Mouse (Mus musculus): ENCODE measurements at regions not wholly inside any gene's neighbourhood (a gene's known extent, or its start where the extent isn't known, plus 50 kb on each side); places are given as distances from the start of the nearest gene placed in this dataset.
A peak's percentile ranks its signal among the peaks of the same experiment; 100 is the strongest.

DNA sequence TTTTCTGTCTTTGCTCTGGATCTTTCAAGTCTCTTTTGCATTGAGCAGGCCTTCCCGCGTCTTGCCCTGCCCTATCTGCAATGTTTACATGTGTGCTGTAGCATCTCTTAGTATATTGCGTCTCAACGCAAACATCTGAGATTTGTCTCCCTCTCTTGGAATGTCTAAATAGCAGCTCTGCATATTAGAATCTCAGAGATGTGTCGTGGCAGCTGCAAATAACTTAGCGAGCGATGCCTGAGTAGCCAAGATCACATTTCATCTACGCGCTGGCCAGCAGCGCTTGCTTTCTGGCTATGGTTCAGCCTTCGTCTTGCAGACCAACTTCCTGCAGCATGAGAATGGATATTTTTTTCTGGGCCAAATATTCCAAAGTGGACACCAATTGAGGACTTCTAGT is 72.3 kb upstream of the Lyplal1 start:
- Histone ChIP-seq H3K9ac (replicated peaks) (no peak overlapping the region), H3K27ac (no peak overlapping the region), H3K27me3 (no peaks in the 10 kb centered on the region), H3K4me3 (replicated peaks) (no peak overlapping the region), H3K4me2 (replicated peaks) (no peak overlapping the region), H3K4me1 (replicated peaks) (peaks cover 7% of the 10 kb centered on the region; the same call in 1 of the 2 replicates), H3K36me3 (no peaks in the 10 kb centered on the region), H3K9me3 (no peaks in the 10 kb centered on the region)
- ATAC-seq, result no peak
- 88% methylated on average over 11 of the region's 11 CpGs for WGBS

DNA sequence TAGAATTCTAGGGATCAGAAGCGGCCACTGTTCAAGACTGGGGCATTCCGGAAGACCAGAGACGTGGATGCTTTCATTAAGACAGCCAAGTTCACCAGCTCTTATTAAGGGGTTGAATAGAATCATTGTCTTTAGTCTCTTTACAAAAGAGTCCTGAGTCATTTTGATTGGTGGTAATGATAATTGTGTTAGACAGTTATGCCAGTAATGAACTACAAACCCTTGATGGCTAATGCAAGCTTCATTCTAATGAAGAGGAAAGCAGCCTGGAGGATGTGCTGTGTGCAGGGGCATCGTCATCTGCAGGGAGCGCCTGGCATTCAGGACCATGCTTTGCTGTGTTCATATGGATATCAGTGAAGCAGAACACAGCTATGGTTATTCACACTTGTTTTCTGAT is 70.3 kb upstream of the Lyplal1 start:
- ATAC-seq, result no peak
- peaks cover 17% of the 10 kb centered on the region for H3K4me1 ChIP-seq (replicated peaks)

DNA sequence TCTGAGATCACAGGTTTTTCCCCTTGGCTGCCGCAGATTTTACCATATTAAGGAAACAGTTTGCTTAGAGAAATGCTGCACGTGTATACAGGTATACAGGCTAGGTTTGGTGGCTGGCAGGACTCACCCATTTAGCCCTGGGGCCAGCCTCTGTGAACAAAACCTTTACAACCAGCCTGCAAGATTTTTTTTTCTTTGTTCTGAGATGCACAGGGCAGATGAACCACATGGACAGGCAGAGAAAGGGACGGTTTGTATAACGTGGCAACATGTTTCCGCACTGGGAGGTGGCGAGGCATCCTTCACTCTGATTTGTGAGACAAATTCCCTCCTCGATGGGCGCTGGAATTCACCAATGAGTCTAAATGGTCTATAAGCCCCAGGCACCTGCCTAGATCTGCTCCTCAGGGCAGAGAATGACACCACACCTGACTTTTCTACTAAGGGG is 66.1 kb upstream of the Lyplal1 start:
- no peaks in the 10 kb centered on the region for H3K27me3 ChIP-seq
- peak overlapping the region; percentile 40; the same call in 1 of the 2 replicates for H3K4me2 ChIP-seq (replicated peaks)
- peak; percentile 41; the same call in 1 of the 2 replicates for ATAC-seq
- WGBS, result 76% methylated on average over 8 of the region's 8 CpGs
- H3K9me3 ChIP-seq, result no peaks in the 10 kb centered on the region
- no peak overlapping the region for H3K27ac ChIP-seq
- H3K9ac ChIP-seq (replicated peaks), result no peak overlapping the region
- H3K4me3 ChIP-seq (replicated peaks), result no peak overlapping the region
- peaks cover 26% of the 10 kb centered on the region for H3K4me1 ChIP-seq (replicated peaks)
- no peaks in the 10 kb centered on the region for H3K36me3 ChIP-seq

More for the DNA sequence above, 70.3 kb upstream of the Lyplal1 start:
- H3K36me3 ChIP-seq, result no peaks in the 10 kb centered on the region
- H3K4me2 ChIP-seq (replicated peaks), result no peak overlapping the region
- no peak overlapping the region for H3K27ac ChIP-seq
- 63% methylated on average over 5 of the region's 5 CpGs for WGBS
- H3K4me3 ChIP-seq (replicated peaks), result no peak overlapping the region
- H3K9me3 ChIP-seq, result no peaks in the 10 kb centered on the region
- H3K27me3 ChIP-seq, result no peaks in the 10 kb centered on the region
- no peak overlapping the region for H3K9ac ChIP-seq (replicated peaks)

DNA sequence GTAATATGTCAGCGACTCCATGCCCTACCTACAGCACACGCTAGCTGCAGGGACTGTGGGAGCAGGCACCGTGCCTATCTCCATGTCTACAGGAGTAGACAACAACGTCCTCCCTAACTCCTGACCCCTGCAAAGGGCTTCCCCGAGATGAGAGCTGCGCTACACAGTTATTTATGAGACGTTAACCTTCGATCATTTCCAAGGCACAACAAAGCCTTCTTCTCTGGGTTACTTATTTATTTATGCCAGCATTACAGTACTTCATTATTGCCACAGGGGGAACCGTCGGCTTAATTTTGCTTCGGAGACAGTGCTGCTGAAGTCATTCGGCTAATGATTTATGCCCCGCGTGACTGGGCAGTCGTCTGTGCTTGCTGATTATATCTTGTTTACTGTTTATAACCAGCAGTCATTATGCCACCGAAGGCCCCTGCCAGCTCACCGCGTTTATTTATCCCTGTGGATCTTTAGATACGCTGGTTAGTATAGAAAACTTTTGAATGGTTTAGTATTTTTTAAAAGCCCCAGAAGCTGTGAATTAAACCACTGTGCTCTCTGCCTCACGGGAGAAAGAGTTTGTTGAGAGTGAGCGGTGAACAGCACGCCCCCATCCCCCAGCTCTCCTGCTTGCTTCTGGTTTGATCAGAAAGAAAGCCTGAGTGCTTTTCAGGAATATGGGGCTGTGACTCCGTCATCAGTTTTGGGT is 65.5 kb upstream of the Lyplal1 start:
- no peaks in the 10 kb centered on the region for H3K36me3 ChIP-seq
- no peak overlapping the region for H3K27ac ChIP-seq
- no peak overlapping the region for H3K9ac ChIP-seq (replicated peaks)
- H3K9me3 ChIP-seq, result no peaks in the 10 kb centered on the region
- no peaks in the 10 kb centered on the region for H3K27me3 ChIP-seq
- H3K4me1 ChIP-seq (replicated peaks), result peaks cover 25% of the 10 kb centered on the region
- 0 out of 2 replicates have a peak overlapping the region, but pooled peaks have one; percentile 3 for H3K4me3 ChIP-seq (replicated peaks)
- peak overlapping the region; percentile 40 for H3K4me2 ChIP-seq (replicated peaks)
- ATAC-seq, result peak; percentile 80
- 47% methylated on average over 23 of the region's 23 CpGs for WGBS

DNA sequence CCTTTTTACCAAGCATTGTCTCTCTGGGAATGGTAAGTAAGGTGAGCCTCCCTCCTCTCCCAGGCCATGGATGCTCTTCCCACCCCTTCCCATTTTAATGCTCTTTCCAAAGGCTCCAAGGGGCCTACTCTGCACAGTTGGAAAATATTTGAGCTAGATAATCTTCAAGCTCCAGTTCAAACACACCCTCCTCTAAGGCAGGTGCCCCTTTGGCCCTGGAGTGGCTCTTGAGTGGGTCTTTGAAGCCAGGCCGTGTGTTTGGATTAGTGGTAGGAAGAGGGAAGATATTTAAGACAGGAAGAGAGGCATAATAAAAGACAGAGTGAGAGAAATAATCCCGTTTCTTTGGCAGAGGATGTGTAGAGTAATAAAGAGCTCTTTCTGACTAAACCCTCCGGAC is 59.9 kb upstream of the Lyplal1 start:
- Histone ChIP-seq H3K27me3 (no peaks in the 10 kb centered on the region), H3K9me3 (0 out of 2 replicates have a peak, but pooled peaks cover 4% of the 10 kb centered on the region), H3K4me3 (replicated peaks) (no peak overlapping the region), H3K4me2 (replicated peaks) (no peak overlapping the region), H3K27ac (no peak overlapping the region), H3K4me1 (replicated peaks) (0 out of 2 replicates have a peak, but pooled peaks cover 6% of the 10 kb centered on the region), H3K36me3 (no peaks in the 10 kb centered on the region), H3K9ac (replicated peaks) (no peak overlapping the region)
- ATAC-seq, result no peak
- WGBS, result 73% methylated on average over 3 of the region's 3 CpGs

DNA sequence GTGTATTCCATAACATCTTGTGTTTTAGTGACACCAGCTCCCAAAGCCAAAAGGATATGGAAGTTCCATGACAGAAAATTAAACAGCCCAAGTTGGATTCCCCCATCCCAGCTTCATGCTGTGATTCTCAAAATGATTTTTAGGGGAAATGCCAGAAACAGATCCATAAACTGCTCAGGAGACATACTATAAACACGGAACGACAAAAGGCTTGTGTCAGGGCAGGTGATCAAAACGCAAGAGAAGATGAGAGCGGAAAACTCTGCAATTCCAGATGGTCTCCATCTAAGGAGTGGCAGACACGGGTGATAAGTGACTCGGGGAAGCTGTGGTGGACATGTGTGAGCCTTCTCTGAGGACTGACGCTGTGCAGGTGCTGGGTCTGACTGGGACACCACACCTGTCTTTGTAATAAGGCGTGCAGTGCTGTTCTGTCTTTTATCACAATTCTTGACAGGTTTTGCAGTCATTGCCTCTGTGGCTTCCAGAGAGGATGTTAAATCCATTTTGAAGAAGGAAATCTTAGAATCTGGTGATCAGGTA is 56.4 kb upstream of the Lyplal1 start:
- WGBS, result 94% methylated on average over 8 of the region's 8 CpGs
- Histone ChIP-seq H3K27me3 (no peaks in the 10 kb centered on the region), H3K4me3 (replicated peaks) (no peak overlapping the region)

GRCm38 (mm10) chr1:186171691-186172090 is 54.6 kb upstream of the Lyplal1 start:
- no peaks in the 10 kb centered on the region for H3K36me3 ChIP-seq
- no peak overlapping the region for H3K9ac ChIP-seq (replicated peaks)
- no peaks in the 10 kb centered on the region for H3K4me1 ChIP-seq (replicated peaks)
- H3K27me3 ChIP-seq, result no peaks in the 10 kb centered on the region
- no peak overlapping the region for H3K4me2 ChIP-seq (replicated peaks)
- H3K27ac ChIP-seq, result no peak overlapping the region
- WGBS, result 87% methylated on average over 6 of the region's 6 CpGs
- 0 out of 2 replicates have a peak, but pooled peaks cover 4% of the 10 kb centered on the region for H3K9me3 ChIP-seq
- no peak for ATAC-seq
- no peak overlapping the region for H3K4me3 ChIP-seq (replicated peaks)

More for the DNA sequence above, 56.4 kb upstream of the Lyplal1 start:
- no peak for ATAC-seq
- Histone ChIP-seq H3K9ac (replicated peaks) (no peak overlapping the region), H3K27ac (no peak overlapping the region), H3K9me3 (0 out of 2 replicates have a peak, but pooled peaks cover 4% of the 10 kb centered on the region), H3K4me2 (replicated peaks) (no peak overlapping the region), H3K4me1 (replicated peaks) (no peaks in the 10 kb centered on the region), H3K36me3 (no peaks in the 10 kb centered on the region)

All from midbrain, embryonic 13.5 days (tissue).